Mouse (Mus musculus) adrenal gland, postnatal 4 days (tissue): ENCODE data around the gene Vax2. TPM values are rescaled to one million over a fixed set of nuclear protein-coding genes. Genes with fewer than 3 reads are reported as not detected.

Experiments
- DNase-seq, 2 experiments: peaks; one replicate each; pipeline ENCODE4 v3.0.0; 2021 to 2022; ENCODE audit warnings: low spot score in 2 of 2, mixed read lengths in 2 of 2
- total RNA-seq, 2 experiments: library from RNA; stranded (reverse); gene quantifications; 2 replicates each; pipeline ENCODE4 v1.2.3; 2021

Vax2 gene
- total RNA-seq, 2 experiments from 2014 or later = not detected

GRCm38 (mm10) chr6:83762344-83762743 lies 51.3 kb downstream of the Vax2 start, which contains the start of gene Ankrd53:
Gene Ankrd53 (plus strand): TSS chr6:83762644.
- no peak for DNase-seq

- DNase-seq = no peak
These were observed 51.9 kb downstream of the Vax2 start for GRCm38 (mm10) chr6:83762880-83763431.

GRCm38 (mm10) chr6:83766982-83767381 lies 55.9 kb downstream of the Vax2 start:
- DNase-seq = no peak

- DNase-seq = no peak
These were observed 57.4 kb downstream of the Vax2 start for GRCm38 (mm10) chr6:83768485-83768884.

- no peak for DNase-seq
These were observed 63.1 kb downstream of the Vax2 start for GRCm38 (mm10) chr6:83774126-83774525.

GRCm38 (mm10) chr6:83774781-83775563 lies 63.9 kb downstream of the Vax2 start:
- DNase-seq = no peak

GRCm38 (mm10) chr6:83775638-83776293 lies 64.7 kb downstream of the Vax2 start, which contains the start of gene Tex261:
Gene Tex261 (minus strand): TSS chr6:83775813.
- peak; percentile 86 for DNase-seq

- no peak for DNase-seq
These were observed 67.2 kb downstream of the Vax2 start for GRCm38 (mm10) chr6:83778306-83778705.

GRCm38 (mm10) chr6:83779026-83779425 lies 68.0 kb downstream of the Vax2 start:
- DNase-seq = peak in 1 of 2 experiments; percentile 33

- no peak for DNase-seq
These were observed 75.4 kb downstream of the Vax2 start for GRCm38 (mm10) chr6:83786426-83786825.

Other genes starting within 250 kb of the Vax2 start
- 10 to 100 TPM; 46.9 to 53.4 TPM for gene Dguok, start 204.3 kb upstream of the Vax2 start, total RNA-seq
- 1 to 10 TPM; 3.1 to 4.3 TPM for gene Actg2, start 175.0 kb upstream of the Vax2 start, total RNA-seq
- gene Stambp, start 138.5 kb upstream of the Vax2 start, total RNA-seq = 10 to 100 TPM; 32.9 to 33.0 TPM
- 1 to 10 TPM in 1 of 2 experiments, under 1 TPM in 1; 0.22 to 6.4 TPM for gene Clec4f, start 55.1 kb upstream of the Vax2 start, total RNA-seq
- under 1 TPM in 1 of 2 experiments, not detected in 1; 0.45 TPM for gene Cd207, start 33.4 kb upstream of the Vax2 start, total RNA-seq
- 10 to 100 TPM in 1 of 2 experiments, under 1 TPM in 1; 0.31 to 13.7 TPM for gene Atp6v1b1, start 31.7 kb downstream of the Vax2 start, total RNA-seq
- under 1 TPM; 0.28 to 0.39 TPM for gene Ankrd53, start 51.4 kb downstream of the Vax2 start, total RNA-seq
- 10 to 100 TPM; 93.7 to 93.9 TPM for gene Tex261, start 64.5 kb downstream of the Vax2 start, total RNA-seq
- 10 to 100 TPM; 65.5 to 70.1 TPM for gene Nagk, start 83.7 kb downstream of the Vax2 start, total RNA-seq
- gene Paip2b, start 120.5 kb downstream of the Vax2 start, total RNA-seq = 10 to 100 TPM; 32.5 to 36.2 TPM
- 100 to 1,000 TPM in 1 of 2 experiments, 10 to 100 TPM in 1; 99.9 to 101 TPM for gene Zfp638, start 155.8 kb downstream of the Vax2 start, total RNA-seq